Mouse (Mus musculus) ES-E14 (cell line): ENCODE measurements around the gene Mei1.

Experiments
- ZC3H11A ChIP-seq: IDR thresholded peaks from 2 replicates; pipeline ENCODE4 v1.6.1; 2012; ENCODE audit warnings: low read depth, mild to moderate bottlenecking, inconsistent platforms, low read length, borderline replicate concordance
- ZNF384 ChIP-seq: IDR thresholded peaks from 2 replicates; pipeline ENCODE4 v1.6.1; 2012; ENCODE audit warnings: low read depth, low read length, inconsistent platforms

DNA sequence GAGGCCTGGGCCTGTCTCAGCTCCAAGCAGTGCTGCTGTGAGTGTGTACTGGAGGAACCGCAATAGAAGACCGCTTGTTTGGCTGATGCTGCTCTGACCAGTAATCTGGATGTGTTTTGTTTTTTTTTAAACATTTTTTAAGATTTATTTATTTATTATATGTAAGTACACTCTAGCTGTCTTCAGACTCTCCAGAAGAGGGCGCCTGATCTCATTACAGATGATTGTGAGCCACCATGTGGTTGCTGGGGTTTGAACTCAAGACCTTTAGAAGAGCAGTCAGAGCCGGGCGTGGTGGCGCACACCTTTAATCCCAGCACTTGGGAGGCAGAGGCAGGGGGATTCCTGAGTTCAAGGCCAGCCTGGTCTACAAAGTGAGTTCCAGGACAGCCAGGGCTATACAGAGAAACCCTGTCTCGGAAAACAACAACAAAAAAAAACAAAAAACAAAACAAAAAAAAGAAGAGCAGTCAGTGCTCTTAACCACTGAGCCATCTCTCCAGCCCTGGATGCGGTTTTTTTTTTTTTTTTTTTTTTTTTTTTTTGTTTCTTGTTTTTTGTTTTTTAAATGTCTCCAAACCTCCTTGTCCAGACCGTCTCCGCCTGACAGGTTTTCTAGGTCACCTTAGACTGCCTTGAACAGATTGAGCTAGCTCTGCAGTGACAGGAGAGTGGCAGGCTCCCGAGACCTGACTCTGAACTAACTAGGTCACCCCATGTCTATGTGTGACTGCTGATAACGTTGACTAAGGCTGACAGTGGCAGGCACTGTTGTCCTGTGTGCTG lies 33.7 kb upstream of the Mei1 start:
- no peak for TF ChIP-seq ZC3H11A
- TF ChIP-seq ZNF384 = peak; percentile 79
